ENCODE assay signal across 21 mouse cellular contexts in genomic region chr2:145165854-145166253, GRCm38 (mm10). TPM values are rescaled to one million over a fixed set of nuclear protein-coding genes. Genes with fewer than 3 reads are reported as not detected.
DNase-seq lines count a peak whose midpoint lies in the region; ATAC-seq and TF ChIP-seq lines count a peak whose summit lies in the region.
"Had no signal": no experiment of that assay in that cellular context is flagged by ENCODE, and none has a peak within 500 bp of the region (broad histone marks: within the 10 kb centered on the region; RNA-seq: fewer than 3 reads in every experiment).

No protein-coding gene starts in this region.

- no peaks in the 10 kb centered on the region for H3K27me3 ChIP-seq in CH12.LX (replicated peaks)
- H3K27me3 ChIP-seq: Patski had no signal

- no peak for TF ChIP-seq POLR2A in CH12.LX (IDR thresholded peaks at IDR 0.05; ENCODE audit: low read depth, low read length)

- H3K4me3 ChIP-seq in CH12.LX (replicated peaks in 1 of 3; ENCODE audit: low read depth in 2 of 3, low read length in 2 of 3, poor library complexity in 1 of 3), result no peak overlapping the region
- no peak overlapping the region for H3K4me3 ChIP-seq in ES-E14 (ENCODE audit: insufficient read depth in 1 of 2, low read depth in 1 of 2, low read length in 2 of 2, poor library complexity in 1 of 2, severe bottlenecking in 1 of 2)

- H3K4me2 ChIP-seq in CH12.LX (ENCODE audit: insufficient read depth, low read depth, poor library complexity, severe bottlenecking), result no peak overlapping the region

- H3K9me3 ChIP-seq in CH12.LX (replicated peaks; ENCODE audit: low read length) (peaks cover 4% of the 10 kb centered on the region), ES-E14 (ENCODE audit: control insufficient read depth, insufficient read depth, low read depth, low read length) (no peaks in the 10 kb centered on the region)

- H3K9ac ChIP-seq in CH12.LX (ENCODE audit: insufficient read depth, low read depth) (no peak overlapping the region), ES-E14 (ENCODE audit: insufficient read depth, low read depth, low read length, poor library complexity, severe bottlenecking) (no peak overlapping the region)

- no peak for TF ChIP-seq CTCF in CH12.LX (conservative IDR thresholded peaks at IDR 0.05 in 1 of 2, IDR thresholded peaks at IDR 0.05 in 1 of 2; ENCODE audit: low read depth in 2 of 2, low read length in 2 of 2)

- no peak for TF ChIP-seq RAD21 in CH12.LX (IDR thresholded peaks at IDR 0.05; ENCODE audit: low read depth, low read length)

- no peaks in the 10 kb centered on the region for H3K36me3 ChIP-seq in CH12.LX (replicated peaks in 1 of 2; ENCODE audit: control insufficient read depth in 1 of 2, insufficient read depth in 1 of 2, low read length in 1 of 2)
- no peaks in the 10 kb centered on the region for H3K36me3 ChIP-seq in ES-E14 (ENCODE audit: control insufficient read depth, insufficient read depth, low read length, poor library complexity, severe bottlenecking)
- H3K36me3 ChIP-seq: G1E had no signal

- dilution Hi-C loops in CH12.LX (cut with MboI; ENCODE audit: extremely low pct_ligation_motif_present, extremely low pct_unique_long_range_greater_than_20kb, low sequenced_read_pairs), result no loop called here

- peaks cover 0 to 14% of the 10 kb centered on the region in 2 experiments; a peak in 1 of 4 replicates for H3K4me1 ChIP-seq in CH12.LX (ENCODE audit: control insufficient read depth in 1 of 2, insufficient read depth in 2 of 2)
- 0 out of 4 replicates have a peak, but pooled peaks cover 0 to 2% of the 10 kb centered on the region in 2 experiments for H3K4me1 ChIP-seq in ES-E14 (ENCODE audit: control insufficient read depth in 2 of 2, insufficient read depth in 2 of 2, low read length in 2 of 2, poor library complexity in 1 of 2)

- DNase-seq in CH12.LX (ENCODE audit: extremely low read depth) (no peak), ES-E14 (ENCODE audit: low read depth, low spot score) (no peak)
- DNase-seq in adrenal gland, postnatal 25 days, result no peak
- DNase-seq: adrenal gland, adult 2 months; adrenal gland, adult 8-10 months; adrenal gland, postnatal 10 days; adrenal gland, postnatal 14 days; adrenal gland, postnatal 36 days; B cell, adult 2 months; cerebellum, adult 11 months; cerebellum, adult 11-12 months; cerebellum, adult 18-20 months; cerebellum, adult 2 months; cerebellum, adult 8-10 months; cerebellum, adult 9-10 months had no signal

- H3K27ac ChIP-seq in CH12.LX (ENCODE audit: insufficient read depth, low read depth) (no peak overlapping the region), ES-E14 (ENCODE audit: insufficient read depth, low read depth, low read length, poor library complexity, severe bottlenecking) (no peak overlapping the region)

- no peaks in the 10 kb centered on the region for H3K79me2 ChIP-seq in CH12.LX (replicated peaks; ENCODE audit: control insufficient read depth, extremely low read depth, insufficient read depth, poor library complexity, severe bottlenecking)

- TF ChIP-seq EP300 in CH12.LX (IDR thresholded peaks at IDR 0.05; ENCODE audit: low read length), result no peak

- no peak for ATAC-seq in megakaryocyte, adult 5-6 weeks (ENCODE audit: poor library complexity, severe bottlenecking)
- ATAC-seq: activated CD4-positive, CD25-positive, alpha-beta regulatory T cell, adult 4 months; CD4-positive, CD25-positive, alpha-beta regulatory T cell, adult 4 months; Patski had no signal

- in situ Hi-C loops in CH12.LX (cut with MboI; ENCODE audit: low pct_ligation_motif_present, low pct_unique_long_range_greater_than_20kb, low sequenced_read_pairs), result loop anchor here (10.0 to 25.0 kb wide), 2 partner anchors 349 to 421 kb away; no protein-coding TSS in a partner anchor
- in situ Hi-C loops in ES-E14 (cut with MboI; ENCODE audit: low sequenced_read_pairs in 2 of 2, unreplicated experiment in 2 of 2), result no loop called here

TF ChIP-seq in CH12.LX, 34 proteins besides CTCF, POLR2A, EP300 and RAD21:
- TF ChIP-seq JUND (conservative IDR thresholded peaks at IDR 0.05; ENCODE audit: low read depth, low read length) (no peak), MAFK (IDR thresholded peaks at IDR 0.05; ENCODE audit: insufficient replicate concordance, low read length) (peak; percentile 51; the same call in 1 of the 2 replicates)
TF ChIP-seq in CH12.LX: peak in this region for 1.

TF ChIP-seq in ES-E14, 5 proteins besides CTCF, POLR2A, EP300 and RAD21:
- TF ChIP-seq ZNF384 (IDR thresholded peaks at IDR 0.05; ENCODE audit: low read depth, low read length), result no peak
- TF ChIP-seq ZC3H11A (IDR thresholded peaks at IDR 0.05; ENCODE audit: borderline replicate concordance, low read depth, low read length), result no peak
- TF ChIP-seq MAFK (IDR thresholded peaks at IDR 0.05; ENCODE audit: insufficient read depth, low read depth, low read length), result peak; percentile 61
TF ChIP-seq in ES-E14: peak in this region for 1.

RNA-seq across cellular contexts. Expression of gene Slc24a3, which starts 1.7 kb away (rescaled TPM):
- not detected in 2 replicates for total RNA-seq in CH12.LX (2012; rRNA removed)
- total RNA-seq in CH12.LX (2014; rRNA removed), result not detected in 2 replicates
- polyA plus RNA-seq in CH12.LX (2012; ENCODE audit: insufficient read length, low read depth), result not detected in 2 replicates
- total RNA-seq in ES-E14 (2012; rRNA removed), result 0.48 and 0.98 TPM in 2 replicates
- 0.58 and 1.4 TPM in 2 replicates for total RNA-seq in megakaryocyte, adult 5-6 weeks (2015)
- total RNA-seq in megakaryocyte, adult 5-6 weeks (2017), result 0.70 and 1.1 TPM in 2 replicates
- 22.2 and 25.9 TPM in 2 replicates for total RNA-seq in adrenal gland, postnatal 25 days (2021)
- total RNA-seq: MEL had no signal
- polyA plus RNA-seq: G1E had no signal
